Mouse (Mus musculus) liver, embryonic 14.5 days (tissue): Measurements from ENCODE around the gene H60b. TPM values are rescaled to one million over a fixed set of nuclear protein-coding genes. Genes with fewer than 3 reads are reported as not detected.
"Not testable (repeated sequence)": the region's sequence is repeated elsewhere in the genome, so short reads cannot be mapped to it uniquely, and the experiment has no call there.

Experiments used
- ATAC-seq: fragments of 200-750 bp; cut with Nextera tagmentation; 2 replicates; pipeline ENCODE4 v1.8.0; 2017; ENCODE audit warnings: moderate number of reproducible peaks, mild to moderate bottlenecking, moderate library complexity; ENCODE audit not compliant: insufficient read depth
- DNase-seq, 3 experiments: peaks; one replicate each; pipeline ENCODE4 v3.0.0-alpha.2; 2012 to 2013; ENCODE audit warnings: low read depth in 3 of 3, low spot score in 3 of 3
- H3K27ac ChIP-seq: fragments of 300-500 bp; sonication (generic); 2 replicates; pipeline ENCODE4 v1.5.1; 2014; ENCODE audit warnings: moderate library complexity, mild to moderate bottlenecking, control low read depth, inconsistent platforms
- H3K27me3 ChIP-seq: fragments of 300-500 bp; sonication (generic); 2 replicates; pipeline ENCODE4 v1.6.1; 2014; ENCODE audit warnings: mild to moderate bottlenecking, low read length, moderate library complexity; ENCODE audit not compliant: control insufficient read depth, insufficient read depth
- H3K36me3 ChIP-seq: fragments of 300-500 bp; sonication (generic); replicated peaks from 2 replicates; pipeline ENCODE4 v1.6.1; 2014; ENCODE audit warnings: low read depth; ENCODE audit not compliant: control insufficient read depth, insufficient read depth
- H3K4me1 ChIP-seq, 2 experiments: fragments of 200-500 bp in 1 of 2; fragments of 300-500 bp in 1 of 2; sonication (generic) in 1 of 2; replicated peaks; 2 replicates each; pipeline ENCODE4 v1.6.1; 2012 to 2014; ENCODE audit warnings: antibody characterized with exemption in 1 of 2, inconsistent platforms in 1 of 2, low read length in 1 of 2; ENCODE audit not compliant: control insufficient read depth in 2 of 2, insufficient read depth in 2 of 2
- H3K4me2 ChIP-seq: fragments of 300-500 bp; sonication (generic); 2 replicates; pipeline ENCODE4 v1.6.1; 2014; ENCODE audit warnings: low read depth, mild to moderate bottlenecking, control low read depth, moderate library complexity
- H3K4me3 ChIP-seq, 2 experiments: fragments of 200-500 bp in 1 of 2; fragments of 300-500 bp in 1 of 2; sonication (generic) in 1 of 2; 2 replicates each; pipeline ENCODE4 v1.5.1; 2012 to 2014; ENCODE audit warnings: low read depth in 2 of 2, low read length in 2 of 2, mild to moderate bottlenecking in 2 of 2, control low read depth in 1 of 2, inconsistent platforms in 1 of 2, moderate library complexity in 1 of 2; ENCODE audit not compliant: insufficient read depth in 1 of 2
- H3K9ac ChIP-seq: fragments of 300-500 bp; sonication (generic); replicated peaks from 2 replicates; pipeline ENCODE4 v1.6.1; 2014; ENCODE audit warnings: mild to moderate bottlenecking, control low read depth, moderate library complexity
- H3K9me3 ChIP-seq: fragments of 300-500 bp; sonication (generic); 2 replicates; pipeline ENCODE4 v1.6.1; 2016; ENCODE audit warnings: low read length, mixed read lengths; ENCODE audit not compliant: control insufficient read depth
- CTCF ChIP-seq: IDR thresholded peaks from 2 replicates; pipeline ENCODE4 v1.5.1; 2016; ENCODE audit warnings: antibody characterized with exemption, low read depth, control low read depth
- WGBS: fragments of 180-500 bp; shearing (Covaris S2); extraction: QIAGEN DNeasy Blood & Tissue Kit; methylation state at CpG from one replicate; pipeline ENCODE4 v1.1.7; 2014; ENCODE audit not compliant: insufficient replicate concordance; 5-methylcytosine and 5-hydroxymethylcytosine counted together
- polyA plus RNA-seq, 2 experiments: library from polyadenylated mRNA; depleted of rRNA in 1 of 2; stranded (reverse) in 1 of 2; unstranded in 1 of 2; fragments of >200 nt; fragmentation: Nextera tagmentation in 1 of 2; extraction: Ambion mirVana in 1 of 2; gene quantifications; 2 replicates each; pipeline versions ENCODE4 v1.2.1 to v1.2.3; 2012 to 2014

The H60b gene
- polyA plus RNA-seq, 2 experiments = 0.10 TPM; not detected in 1

DNA sequence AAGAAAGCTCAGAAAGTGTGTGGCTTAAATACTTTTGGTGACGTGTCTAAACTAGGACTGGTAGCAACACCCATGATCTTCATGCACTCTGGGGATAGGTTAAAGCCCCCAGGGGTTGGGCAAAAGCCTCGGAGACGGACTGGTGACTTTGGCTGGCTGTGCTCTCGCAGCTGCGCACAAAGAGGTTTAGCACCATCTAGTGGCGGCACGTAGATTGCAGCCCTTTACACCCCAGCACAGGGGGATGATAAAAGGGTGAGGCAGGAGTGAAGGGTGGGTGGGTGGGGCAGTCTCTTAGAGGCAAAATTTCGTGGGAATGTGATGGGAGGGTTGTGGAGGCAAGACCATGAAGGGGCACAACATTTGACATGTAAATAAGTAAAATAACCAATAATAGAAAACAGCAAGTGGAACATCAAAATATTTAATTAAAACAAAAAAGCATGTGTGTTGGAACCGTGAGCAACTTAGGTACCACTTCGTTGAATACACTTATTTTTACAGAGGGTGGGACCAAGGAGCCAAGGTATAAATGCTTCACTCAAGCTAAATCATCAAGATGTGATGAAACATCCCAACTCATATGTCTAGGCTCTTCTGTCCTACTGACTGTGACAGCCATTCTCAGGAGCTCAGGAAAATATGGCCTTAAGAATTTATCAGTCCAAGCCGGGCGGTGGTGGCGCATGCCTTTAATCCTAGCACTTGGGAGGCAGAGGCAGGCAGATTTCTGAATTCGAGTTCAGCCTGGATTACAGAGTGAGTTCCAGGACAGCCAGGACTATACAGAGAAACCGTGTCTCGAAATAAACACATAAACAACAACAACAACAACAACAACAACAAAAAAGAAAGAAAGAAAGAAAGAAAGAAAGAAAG, 5.6 kb downstream of the H60b start:
- not testable (repeated sequence) for H3K4me1 ChIP-seq, H3K9me3 ChIP-seq, H3K4me3 ChIP-seq, H3K27ac ChIP-seq, H3K36me3 ChIP-seq, H3K9ac ChIP-seq, ATAC-seq, DNase-seq
- H3K4me2 ChIP-seq = peak overlapping the region; percentile 13; the same call in 1 of the 2 replicates
- H3K27me3 ChIP-seq = peaks cover 12% of the 10 kb centered on the region
- 24% methylated on average over 13 of the region's 16 CpGs for WGBS
- peak; percentile 68 for TF ChIP-seq CTCF

DNA sequence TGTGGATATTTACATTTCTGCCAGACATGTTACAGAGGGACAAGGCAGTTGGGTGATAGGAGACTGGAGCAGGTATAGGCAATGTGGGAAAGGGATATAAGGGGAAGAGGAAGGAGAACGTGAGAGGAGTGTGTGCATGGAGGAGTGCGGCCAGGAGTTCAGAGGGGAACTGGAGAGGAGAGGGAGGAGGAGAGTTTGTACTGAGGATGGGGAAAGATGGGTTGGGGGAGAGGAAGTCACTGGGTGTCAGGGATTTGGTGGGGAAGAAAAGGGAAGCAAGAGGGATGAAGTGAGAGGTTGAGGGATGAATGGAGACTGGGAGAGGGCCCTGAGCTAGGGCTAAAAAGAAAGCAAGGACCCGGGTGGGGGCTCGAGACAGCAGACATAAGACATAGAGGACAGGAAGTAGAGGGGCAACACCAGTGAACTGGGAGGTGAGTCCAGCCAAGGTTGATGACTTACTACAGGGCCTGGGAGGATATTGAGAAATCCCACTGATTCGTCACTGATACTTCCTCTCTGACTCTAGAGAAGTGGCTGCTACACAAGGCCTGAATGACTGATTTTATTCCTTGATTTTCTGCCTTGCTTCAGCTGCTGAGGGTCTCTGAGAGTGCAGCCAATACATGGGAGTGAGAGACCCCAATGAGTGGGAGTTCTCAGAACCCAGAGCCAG, 7.1 kb downstream of the H60b start:
- H3K27ac ChIP-seq, H3K4me3 ChIP-seq, H3K9ac ChIP-seq, DNase-seq, H3K4me2 ChIP-seq, H3K9me3 ChIP-seq, ATAC-seq, H3K4me1 ChIP-seq, H3K27me3 ChIP-seq, H3K36me3 ChIP-seq: not testable (repeated sequence)
- WGBS = 23% methylated on average over 5 of the region's 5 CpGs

DNA sequence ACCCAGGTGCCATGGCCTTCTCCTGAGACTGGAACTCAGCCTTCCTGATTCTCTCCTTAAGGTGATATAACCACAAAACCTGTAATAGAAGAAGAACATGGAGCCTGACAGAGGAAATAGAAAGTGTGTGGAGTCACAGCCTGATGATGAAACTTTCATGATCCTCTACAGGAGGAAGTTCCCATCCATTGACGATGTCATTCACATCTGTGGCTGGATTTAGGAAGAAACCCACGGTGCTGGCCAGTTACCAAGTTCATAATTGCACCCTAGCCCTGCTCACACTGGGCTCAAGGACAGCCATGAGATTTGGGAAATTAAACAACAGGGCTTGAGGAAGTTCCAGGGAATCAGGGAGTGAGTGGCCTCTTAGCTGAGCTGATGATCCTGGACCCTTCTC, 7.6 kb downstream of the H60b start:
- not testable (repeated sequence) for H3K27ac ChIP-seq, H3K4me3 ChIP-seq, H3K27me3 ChIP-seq, H3K9ac ChIP-seq, ATAC-seq, DNase-seq, H3K4me1 ChIP-seq, H3K9me3 ChIP-seq, H3K4me2 ChIP-seq, H3K36me3 ChIP-seq
- 29% methylated on average over 2 of the region's 2 CpGs for WGBS

DNA sequence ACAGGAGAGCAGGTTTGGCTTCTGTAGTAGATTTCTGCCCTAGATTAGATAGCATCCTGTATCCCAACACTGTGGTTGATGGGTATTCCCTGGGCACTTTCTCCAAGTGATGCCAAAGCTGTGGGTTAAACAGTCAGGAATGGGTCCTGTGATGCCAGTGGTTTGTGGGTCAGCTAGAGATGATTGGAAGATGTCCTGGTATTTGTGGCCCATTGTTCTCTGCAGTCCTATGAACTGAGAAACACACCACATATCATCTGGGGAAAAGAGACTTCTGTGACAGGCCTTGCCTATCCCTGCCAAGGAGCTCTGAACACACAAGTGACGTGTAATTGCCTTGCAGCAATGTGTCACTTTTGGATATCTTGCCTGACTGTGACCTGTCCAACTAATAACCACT, 8.7 kb downstream of the H60b start:
- WGBS = 53% methylated on average over 1 of the region's 1 CpGs
- H3K27me3 ChIP-seq, H3K36me3 ChIP-seq, H3K4me1 ChIP-seq, H3K27ac ChIP-seq, DNase-seq, H3K4me3 ChIP-seq, ATAC-seq, H3K4me2 ChIP-seq, H3K9me3 ChIP-seq, H3K9ac ChIP-seq: not testable (repeated sequence)

DNA sequence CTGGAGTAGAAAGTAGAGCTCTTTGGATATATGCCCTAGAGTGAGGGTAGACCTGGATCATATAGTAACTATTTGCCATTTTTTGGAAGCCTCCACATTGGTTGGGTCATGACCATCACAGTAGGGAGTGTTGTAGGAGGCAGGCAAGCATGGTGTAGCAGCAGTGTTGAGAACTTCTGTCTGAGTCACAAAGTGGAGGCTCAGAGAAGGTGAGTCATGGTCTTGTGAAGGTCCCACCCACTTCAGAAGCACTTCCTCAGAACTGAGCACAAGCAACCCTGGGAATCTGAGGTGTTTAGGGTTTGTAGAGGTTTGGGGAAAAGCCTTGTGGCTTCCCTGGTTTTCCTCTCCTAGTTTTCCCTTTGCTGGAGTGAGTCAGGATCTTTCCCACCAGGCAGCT, 10.7 kb downstream of the H60b start:
- not testable (repeated sequence) for H3K27me3 ChIP-seq, H3K9ac ChIP-seq, ATAC-seq, H3K4me3 ChIP-seq, H3K4me2 ChIP-seq, H3K27ac ChIP-seq, H3K36me3 ChIP-seq, H3K4me1 ChIP-seq, DNase-seq, H3K9me3 ChIP-seq

DNA sequence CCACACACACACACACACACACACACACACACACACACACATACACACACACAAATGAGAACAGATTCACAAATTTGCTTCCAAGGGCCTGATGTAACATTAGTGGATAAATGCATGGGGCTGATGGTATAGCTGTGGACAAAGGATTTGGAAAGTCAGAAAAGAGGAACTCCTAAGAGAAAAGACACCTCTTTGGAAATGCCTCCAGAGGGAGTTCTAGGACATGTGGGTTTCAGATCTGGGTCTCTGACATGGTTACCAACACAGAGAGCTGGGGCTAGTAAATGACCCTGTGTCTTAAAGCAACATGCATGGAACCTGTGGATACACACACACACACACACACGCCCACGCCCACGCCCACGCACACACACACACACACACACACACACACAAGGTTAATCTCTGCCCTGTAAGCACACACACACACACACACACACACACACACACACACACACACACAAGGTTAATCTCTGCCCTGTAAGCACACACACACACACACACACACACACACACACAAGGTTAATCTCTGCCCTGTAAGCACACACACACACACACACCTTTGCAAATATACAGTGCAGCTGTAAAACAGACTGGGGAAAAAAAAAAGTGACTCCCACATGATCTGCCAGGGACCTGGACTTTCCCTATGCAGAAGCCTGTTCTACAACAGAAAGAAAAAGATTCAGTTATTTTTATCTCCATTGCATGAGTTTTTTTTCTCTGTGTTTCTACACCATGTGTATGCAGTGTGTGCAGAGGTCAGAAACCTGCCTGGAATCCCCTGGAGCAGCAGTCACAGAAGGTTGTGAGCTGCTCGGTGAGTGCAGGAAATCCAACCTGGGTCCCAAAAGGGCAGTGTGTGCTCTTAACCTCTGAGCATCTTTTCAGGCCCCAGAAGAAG, 14.3 kb downstream of the H60b start:
- H3K9ac ChIP-seq, ATAC-seq, H3K4me1 ChIP-seq, DNase-seq, H3K27ac ChIP-seq, H3K36me3 ChIP-seq, H3K4me3 ChIP-seq, H3K4me2 ChIP-seq, H3K9me3 ChIP-seq, H3K27me3 ChIP-seq: not testable (repeated sequence)
- WGBS = 49% methylated on average over 4 of the region's 5 CpGs

DNA sequence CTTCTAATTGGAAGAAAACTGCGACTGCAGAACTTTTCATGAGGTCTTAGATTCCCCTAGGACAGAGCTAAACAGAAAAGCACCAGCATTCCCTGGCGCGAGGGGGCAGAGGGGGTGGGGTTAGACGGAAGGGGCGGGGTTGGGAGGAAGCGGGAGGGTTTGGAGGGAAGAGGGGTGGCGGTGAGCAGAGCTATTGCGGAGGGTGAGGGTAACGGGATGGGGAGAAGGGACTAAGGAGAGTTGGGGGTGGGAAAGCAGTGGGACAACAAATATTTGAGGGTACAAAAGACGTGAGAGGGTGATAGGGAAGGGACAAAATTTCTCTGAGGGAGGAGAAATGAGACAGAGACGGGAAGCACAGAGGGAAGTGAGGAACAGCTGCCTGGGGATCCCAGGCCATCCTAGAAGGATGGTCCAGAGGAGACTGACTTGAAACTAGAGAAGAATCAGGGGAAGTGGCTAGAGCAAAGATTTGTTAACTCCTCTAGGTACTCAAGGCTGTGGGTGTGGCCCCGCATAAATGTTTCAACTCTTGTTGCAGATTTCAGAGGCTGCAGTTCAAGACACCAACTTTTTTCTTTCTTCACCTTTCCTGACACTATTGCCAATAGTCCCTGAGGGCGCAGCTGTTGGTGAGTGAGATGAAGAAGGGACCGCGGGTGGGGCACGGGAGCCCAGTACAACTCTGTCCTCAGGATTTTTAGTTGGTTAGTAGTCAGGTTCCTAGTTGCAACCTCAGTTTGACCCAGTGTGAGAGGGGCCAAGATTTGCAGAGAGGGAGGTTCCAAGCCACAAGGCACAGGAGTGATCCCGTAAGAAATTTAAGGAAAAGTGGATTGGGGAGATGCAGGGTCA, 15.2 kb downstream of the H60b start:
- not testable (repeated sequence) for DNase-seq

More for the DNA sequence above, 15.2 kb downstream of the H60b start:
- not testable (repeated sequence) for H3K4me2 ChIP-seq, H3K27ac ChIP-seq, H3K4me3 ChIP-seq, H3K27me3 ChIP-seq, H3K9ac ChIP-seq, H3K9me3 ChIP-seq, H3K36me3 ChIP-seq, H3K4me1 ChIP-seq, ATAC-seq
- WGBS = 15% methylated on average over 11 of the region's 17 CpGs
